Mouse (Mus musculus) heart, embryonic 14.5 days (tissue): Measurements from ENCODE around the gene Rims1. TPM values are rescaled to one million over a fixed set of nuclear protein-coding genes. Genes with fewer than 3 reads are reported as not detected.

ENCODE experiments used
- ATAC-seq: fragments of 200-750 bp; cut with Nextera tagmentation; 2 replicates; pipeline ENCODE4 v1.8.0; 2017; ENCODE audit warnings: low read depth, moderate TSS enrichment; ENCODE audit not compliant: insufficient number of reproducible peaks, insufficient read depth, low FRiP score
- H3K27ac ChIP-seq, 2 experiments: fragments of 200-500 bp in 1 of 2; fragments of 300-500 bp in 1 of 2; sonication (generic) in 1 of 2; replicated peaks in 1 of 2; 2 replicates each; pipeline ENCODE4 v1.5.1; 2012 to 2014; ENCODE audit warnings: low read depth in 2 of 2, low read length in 2 of 2, control low read depth in 1 of 2, mild to moderate bottlenecking in 1 of 2, mixed read lengths in 1 of 2; ENCODE audit not compliant: control insufficient read depth in 1 of 2, insufficient read depth in 1 of 2
- H3K27me3 ChIP-seq: fragments of 300-500 bp; sonication (generic); 2 replicates; pipeline ENCODE4 v1.6.1; 2014; ENCODE audit warnings: mild to moderate bottlenecking, low read length, control low read depth; ENCODE audit not compliant: control insufficient read depth, insufficient read depth
- H3K36me3 ChIP-seq: fragments of 300-500 bp; sonication (generic); 2 replicates; pipeline ENCODE4 v1.6.1; 2014; ENCODE audit warnings: mild to moderate bottlenecking, control low read depth, low read length, mixed read lengths; ENCODE audit not compliant: control insufficient read depth, insufficient read depth
- H3K4me1 ChIP-seq, 2 experiments: fragments of 200-500 bp in 1 of 2; fragments of 300-500 bp in 1 of 2; sonication (generic) in 1 of 2; 2 replicates each; pipeline ENCODE4 v1.6.1; 2012 to 2014; ENCODE audit warnings: low read length in 2 of 2, control low read depth in 1 of 2, mixed read lengths in 1 of 2; ENCODE audit not compliant: control insufficient read depth in 2 of 2, insufficient read depth in 2 of 2
- H3K4me2 ChIP-seq: fragments of 300-500 bp; sonication (generic); 2 replicates; pipeline ENCODE4 v1.6.1; 2014; ENCODE audit warnings: mild to moderate bottlenecking, low read length
- H3K4me3 ChIP-seq, 2 experiments: fragments of 200-500 bp in 1 of 2; fragments of 300-500 bp in 1 of 2; sonication (generic) in 1 of 2; 2 replicates each; pipeline ENCODE4 v1.5.1; 2012 to 2014; ENCODE audit warnings: low read length in 2 of 2, mild to moderate bottlenecking in 2 of 2, control low read depth in 1 of 2, low read depth in 1 of 2, moderate library complexity in 1 of 2; ENCODE audit not compliant: control insufficient read depth in 1 of 2, insufficient read depth in 1 of 2
- H3K9ac ChIP-seq: fragments of 300-500 bp; sonication (generic); 2 replicates; pipeline ENCODE4 v1.6.1; 2014; ENCODE audit warnings: mild to moderate bottlenecking, low read length
- H3K9me3 ChIP-seq: fragments of 300-500 bp; sonication (generic); 2 replicates; pipeline ENCODE4 v1.6.1; 2016; ENCODE audit warnings: low read length, control low read depth; ENCODE audit not compliant: control insufficient read depth
- WGBS: fragments of 180-500 bp; shearing (Covaris S2); extraction: QIAGEN DNeasy Blood & Tissue Kit; methylation state at CpG from one replicate; pipeline ENCODE4 v1.1.7; 2014; 5-methylcytosine and 5-hydroxymethylcytosine counted together
- polyA plus RNA-seq: library from polyadenylated mRNA; unstranded; fragments of >200 nt; fragmentation: Nextera tagmentation; extraction: Ambion mirVana; gene quantifications from 2 replicates; pipeline ENCODE4 v1.2.1, GENCODE M21; 2014

The Rims1 gene
- polyA plus RNA-seq, 1 experiment from 2014 or later: 2.2 TPM

DNA sequence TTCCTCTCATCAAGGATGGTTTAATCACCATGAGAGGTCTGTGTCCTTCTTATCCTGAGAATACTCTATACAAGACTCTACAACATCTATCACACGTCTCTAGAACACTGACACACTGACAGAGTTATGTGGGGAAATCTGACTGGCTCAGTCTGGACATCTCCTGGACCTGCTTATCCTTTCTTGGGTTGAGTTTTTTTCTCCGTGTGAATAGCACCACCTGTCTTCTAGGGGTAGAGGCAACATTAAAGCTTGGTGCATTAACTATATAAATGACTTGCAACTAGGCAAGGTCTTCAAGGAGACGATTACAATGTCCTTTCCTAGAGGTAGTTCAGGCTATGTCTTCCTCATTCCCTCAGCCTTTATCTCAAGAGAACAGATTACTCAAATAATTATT, 540.3 kb downstream of the Rims1 start:
- ATAC-seq: no peak
- no peak overlapping the region for H3K4me2 ChIP-seq
- WGBS: 49% methylated on average over 3 of the region's 3 CpGs
- no peaks in the 10 kb centered on the region for H3K4me1 ChIP-seq
- H3K4me3 ChIP-seq: no peak overlapping the region
- no peak overlapping the region for H3K27ac ChIP-seq
- no peaks in the 10 kb centered on the region for H3K36me3 ChIP-seq
- H3K9me3 ChIP-seq: no peaks in the 10 kb centered on the region
- H3K9ac ChIP-seq: no peak overlapping the region
- H3K27me3 ChIP-seq: no peaks in the 10 kb centered on the region

DNA sequence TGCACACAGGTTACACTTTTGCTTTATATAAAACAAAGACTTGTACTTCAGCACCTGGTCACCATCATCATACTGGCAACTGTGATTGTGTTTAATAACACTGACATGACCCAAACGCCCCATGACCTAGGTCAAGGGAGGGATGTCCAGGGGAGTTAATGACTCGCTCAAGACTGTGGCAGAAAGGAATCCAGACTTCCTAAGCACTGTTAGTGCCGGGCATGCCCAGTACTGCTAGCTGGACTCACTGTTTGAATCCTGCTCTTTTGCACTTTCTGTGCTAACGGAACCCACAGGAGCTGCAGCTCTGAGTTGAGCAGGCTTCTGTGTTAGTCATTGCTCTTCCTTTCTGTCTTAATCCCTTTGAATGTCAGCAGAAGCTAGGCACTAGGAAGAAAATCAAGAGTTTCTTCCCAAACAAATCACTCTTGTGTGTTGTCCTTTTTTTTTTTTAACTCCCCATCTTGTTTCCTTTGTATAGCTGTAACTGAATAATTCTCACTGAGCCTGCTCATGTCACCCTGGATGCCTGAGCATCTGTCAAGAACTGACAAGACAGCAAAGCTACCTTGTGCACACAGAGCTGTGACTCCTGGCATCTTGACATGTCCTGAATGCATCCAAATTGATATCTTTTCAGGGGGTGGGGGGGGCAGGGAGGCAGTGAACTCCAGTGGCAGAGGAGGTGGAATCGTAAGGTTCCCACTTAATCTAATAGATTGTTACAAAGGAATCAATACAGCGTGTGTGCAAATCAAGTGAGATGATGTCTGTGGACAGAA, 543.4 kb downstream of the Rims1 start:
- no peak overlapping the region for H3K4me2 ChIP-seq
- H3K27me3 ChIP-seq: no peaks in the 10 kb centered on the region
- H3K9me3 ChIP-seq: no peaks in the 10 kb centered on the region
- WGBS: 62% methylated on average over 6 of the region's 6 CpGs
- no peak overlapping the region for H3K4me3 ChIP-seq
- no peak overlapping the region for H3K9ac ChIP-seq
- H3K4me1 ChIP-seq: no peaks in the 10 kb centered on the region
- H3K27ac ChIP-seq: no peak overlapping the region
- H3K36me3 ChIP-seq: no peaks in the 10 kb centered on the region
- ATAC-seq: no peak

DNA sequence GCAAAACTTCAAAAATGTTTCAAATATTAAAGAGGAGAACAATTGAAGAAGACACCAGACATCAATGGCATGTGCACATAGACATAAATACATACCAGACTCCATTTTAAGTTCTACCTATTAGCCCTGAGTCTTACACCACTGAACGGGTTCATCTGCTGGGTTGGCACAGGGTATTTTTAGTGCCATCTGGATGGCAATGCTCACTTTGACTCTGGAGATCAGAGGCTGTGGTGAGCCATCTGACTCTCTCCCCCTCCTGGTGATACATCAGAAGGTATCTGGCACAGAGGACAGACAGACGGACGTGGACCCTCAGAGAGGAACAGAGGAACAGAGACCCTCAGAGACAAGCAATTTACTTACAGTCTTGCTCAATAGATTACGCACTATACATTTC, 544.1 kb downstream of the Rims1 start:
- Histone ChIP-seq H3K9me3 (no peaks in the 10 kb centered on the region), H3K4me1 (no peaks in the 10 kb centered on the region), H3K27me3 (no peaks in the 10 kb centered on the region), H3K4me3 (no peak overlapping the region), H3K4me2 (no peak overlapping the region), H3K36me3 (no peaks in the 10 kb centered on the region), H3K27ac (no peak overlapping the region), H3K9ac (no peak overlapping the region)
- WGBS: 89% methylated on average over 4 of the region's 4 CpGs
- ATAC-seq: no peak

DNA sequence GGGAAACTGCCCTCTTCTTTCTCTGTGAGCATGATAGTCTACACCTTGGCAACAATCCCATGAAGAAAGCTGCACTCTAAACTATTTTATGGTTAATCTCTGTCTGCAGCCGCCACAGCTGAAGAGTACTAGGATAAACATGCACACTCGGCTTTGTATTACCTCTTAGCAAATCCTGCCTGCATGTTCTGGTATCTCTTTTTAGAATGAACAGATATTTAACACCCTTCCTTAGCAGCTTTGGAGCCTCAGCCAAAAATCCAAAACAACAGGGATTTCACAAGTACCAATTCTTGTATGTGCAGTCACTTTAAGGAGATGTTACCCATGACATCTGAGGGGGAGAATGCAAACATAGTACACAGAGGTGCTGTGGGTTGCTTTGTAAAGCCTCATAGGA, 545.5 kb downstream of the Rims1 start:
- 58% methylated on average over 2 of the region's 2 CpGs for WGBS
- ATAC-seq: no peak

DNA sequence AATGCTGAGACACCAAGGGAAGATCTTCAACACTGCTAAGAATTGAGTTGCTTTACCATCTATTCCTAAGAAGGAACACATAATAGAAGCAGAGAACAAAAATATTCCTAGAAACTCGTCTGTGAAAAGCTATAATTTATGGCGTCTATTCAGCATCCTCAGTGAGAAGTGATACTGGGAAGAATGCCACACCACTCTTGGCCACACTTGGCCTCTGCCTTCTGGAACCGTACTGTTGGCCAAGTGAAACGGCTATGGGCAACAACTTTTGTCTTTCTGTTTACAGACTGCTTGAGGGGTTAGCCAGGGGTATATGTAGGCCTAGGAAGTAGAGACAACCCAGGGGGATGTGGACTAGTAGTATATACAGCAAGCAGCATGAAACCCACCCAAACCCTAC, 547.4 kb downstream of the Rims1 start:
- Histone ChIP-seq H3K4me3 (no peak overlapping the region), H3K9me3 (no peaks in the 10 kb centered on the region), H3K4me2 (no peak overlapping the region), H3K36me3 (no peaks in the 10 kb centered on the region), H3K4me1 (no peaks in the 10 kb centered on the region), H3K9ac (no peak overlapping the region), H3K27me3 (no peaks in the 10 kb centered on the region), H3K27ac (no peak overlapping the region)
- 75% methylated on average over 4 of the region's 4 CpGs for WGBS
- ATAC-seq: no peak

More for the DNA sequence above, 545.5 kb downstream of the Rims1 start:
- Histone ChIP-seq H3K36me3 (no peaks in the 10 kb centered on the region), H3K9ac (no peak overlapping the region), H3K4me2 (no peak overlapping the region), H3K27me3 (no peaks in the 10 kb centered on the region), H3K4me3 (no peak overlapping the region), H3K4me1 (no peaks in the 10 kb centered on the region), H3K27ac (no peak overlapping the region), H3K9me3 (no peaks in the 10 kb centered on the region)

DNA sequence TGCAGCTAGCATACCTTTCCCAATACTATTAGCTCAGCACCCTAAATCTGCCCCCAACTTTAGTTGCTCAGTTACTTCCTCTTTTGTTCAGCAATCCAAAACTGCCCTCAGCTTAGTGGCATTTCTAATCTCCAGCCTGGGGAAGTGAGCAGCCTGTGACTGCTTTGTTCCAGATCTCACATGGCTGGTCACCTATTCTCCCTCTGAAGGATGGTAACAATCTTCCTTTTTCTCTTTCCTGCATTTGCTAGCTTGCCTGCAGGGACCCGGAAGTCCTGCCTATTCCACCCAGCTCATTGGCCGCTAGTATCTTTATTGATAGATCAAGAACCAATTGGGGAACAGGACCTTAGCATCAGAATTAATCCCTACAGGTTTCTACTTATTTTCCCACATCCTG, 551.5 kb downstream of the Rims1 start:
- H3K9me3 ChIP-seq: no peaks in the 10 kb centered on the region
- no peak overlapping the region for H3K27ac ChIP-seq
- H3K4me2 ChIP-seq: no peak overlapping the region
- no peak overlapping the region for H3K4me3 ChIP-seq
- ATAC-seq: no peak
- H3K4me1 ChIP-seq: no peaks in the 10 kb centered on the region
- H3K36me3 ChIP-seq: no peaks in the 10 kb centered on the region
- WGBS: 80% methylated on average over 2 of the region's 2 CpGs
- no peaks in the 10 kb centered on the region for H3K27me3 ChIP-seq
- H3K9ac ChIP-seq: no peak overlapping the region

DNA sequence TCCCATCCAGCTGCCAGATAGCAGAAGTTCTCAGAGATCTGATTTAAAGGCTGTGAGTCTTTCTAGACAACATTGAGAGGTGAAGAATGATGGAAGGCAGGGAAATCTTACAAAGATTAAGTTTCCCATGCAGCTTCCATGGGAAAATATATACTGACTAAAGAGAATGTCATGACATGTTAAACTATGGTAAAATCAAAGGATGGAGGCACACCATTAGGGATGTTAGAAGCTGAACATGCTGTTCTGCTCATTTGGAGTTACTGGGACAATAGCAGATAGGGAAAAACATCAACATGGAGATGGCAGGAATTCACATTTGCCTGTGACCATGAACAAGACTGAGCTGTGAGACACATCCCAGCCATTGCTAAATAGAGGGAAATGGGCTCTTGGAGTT, 552.9 kb downstream of the Rims1 start:
- Histone ChIP-seq H3K9ac (no peak overlapping the region), H3K4me2 (no peak overlapping the region), H3K4me1 (no peaks in the 10 kb centered on the region), H3K27ac (no peak overlapping the region), H3K4me3 (no peak overlapping the region), H3K27me3 (no peaks in the 10 kb centered on the region), H3K36me3 (no peaks in the 10 kb centered on the region), H3K9me3 (no peaks in the 10 kb centered on the region)
- ATAC-seq: no peak

DNA sequence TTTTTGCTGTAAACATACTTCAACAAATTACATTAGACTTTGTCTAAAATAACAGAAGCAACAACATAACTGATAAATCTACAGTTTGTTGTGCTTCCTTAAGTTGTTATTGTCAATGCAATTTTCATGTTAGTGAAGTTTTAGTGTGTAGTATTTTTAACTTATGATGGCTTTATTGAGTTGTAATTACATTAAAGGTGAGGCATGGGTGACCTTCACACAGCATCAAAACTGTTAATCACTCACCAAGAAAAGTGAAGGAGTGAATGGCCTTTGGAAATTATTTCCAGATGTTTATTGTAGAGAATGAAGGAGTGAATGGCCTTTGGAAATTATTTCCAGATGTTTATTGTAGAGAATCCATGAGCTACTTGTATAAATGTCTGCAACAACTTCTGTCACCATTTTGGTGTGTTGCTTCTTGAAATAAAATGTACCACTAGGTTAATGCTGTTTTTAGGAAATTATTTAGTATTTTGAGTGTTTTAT, 556.9 kb downstream of the Rims1 start:
- H3K27ac ChIP-seq: no peak overlapping the region
- H3K27me3 ChIP-seq: no peaks in the 10 kb centered on the region
- H3K36me3 ChIP-seq: no peaks in the 10 kb centered on the region
- ATAC-seq: no peak
- H3K4me3 ChIP-seq: no peak overlapping the region
- H3K4me2 ChIP-seq: no peak overlapping the region
- no peaks in the 10 kb centered on the region for H3K9me3 ChIP-seq
- no peaks in the 10 kb centered on the region for H3K4me1 ChIP-seq
- no peak overlapping the region for H3K9ac ChIP-seq
